Mouse (Mus musculus) spleen, postnatal 4 days (tissue): ENCODE results near the gene Sept8.

Source experiments
- DNase-seq, 2 experiments: peaks; one replicate each; pipeline ENCODE4 v3.0.0; 2022; ENCODE audit warnings: low spot score in 2 of 2

The Sept8 gene

DNA sequence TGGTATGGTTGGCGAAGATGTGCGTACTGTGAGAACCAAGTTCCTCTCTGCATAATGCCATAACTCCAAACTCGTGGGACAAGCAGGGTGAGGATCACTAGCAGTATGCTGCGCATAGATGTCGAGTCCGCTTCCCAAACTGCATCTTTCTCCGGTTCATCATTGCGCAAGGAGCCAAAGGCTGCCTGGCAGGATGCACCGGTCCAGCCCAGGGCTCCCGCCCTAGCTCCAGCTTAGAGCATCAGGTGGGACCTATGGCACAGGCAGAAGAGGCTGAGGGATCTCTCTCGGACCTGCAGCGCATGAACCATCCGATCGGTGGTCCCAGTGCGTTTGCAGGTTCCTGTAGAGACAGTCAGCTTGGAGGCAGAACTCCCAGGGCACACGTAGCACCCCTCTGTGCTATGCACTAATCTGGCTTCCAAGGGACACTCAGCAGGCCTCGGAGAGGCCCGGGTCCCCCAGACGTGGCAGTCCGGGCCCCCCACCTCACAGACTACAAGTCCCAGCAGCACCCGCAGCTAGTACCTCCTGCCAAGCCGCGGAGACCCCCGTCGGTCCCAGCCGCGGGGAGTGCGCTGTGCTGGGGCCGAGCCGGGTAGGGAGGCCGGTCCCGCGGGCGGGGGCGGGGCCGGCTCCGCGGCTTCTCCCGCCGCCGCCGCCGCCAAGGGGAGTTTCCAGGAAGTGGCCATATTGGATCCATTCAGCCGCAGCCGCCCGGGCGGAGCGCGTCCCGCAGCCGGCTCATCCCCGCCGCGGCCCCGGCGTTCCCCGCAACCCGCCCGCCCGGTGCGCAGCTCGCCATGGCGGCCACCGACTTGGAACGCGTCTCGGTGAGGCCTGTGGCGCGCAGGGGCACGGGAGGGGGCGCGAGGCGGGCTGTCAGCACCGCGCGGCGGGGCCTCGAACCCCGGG lies at the start of gene Sept8:
Sept8 (plus strand) TSS at position 51 of the 915 bp plus-strand sequence.
- DNase-seq: peak; percentile 65 to 84

DNA sequence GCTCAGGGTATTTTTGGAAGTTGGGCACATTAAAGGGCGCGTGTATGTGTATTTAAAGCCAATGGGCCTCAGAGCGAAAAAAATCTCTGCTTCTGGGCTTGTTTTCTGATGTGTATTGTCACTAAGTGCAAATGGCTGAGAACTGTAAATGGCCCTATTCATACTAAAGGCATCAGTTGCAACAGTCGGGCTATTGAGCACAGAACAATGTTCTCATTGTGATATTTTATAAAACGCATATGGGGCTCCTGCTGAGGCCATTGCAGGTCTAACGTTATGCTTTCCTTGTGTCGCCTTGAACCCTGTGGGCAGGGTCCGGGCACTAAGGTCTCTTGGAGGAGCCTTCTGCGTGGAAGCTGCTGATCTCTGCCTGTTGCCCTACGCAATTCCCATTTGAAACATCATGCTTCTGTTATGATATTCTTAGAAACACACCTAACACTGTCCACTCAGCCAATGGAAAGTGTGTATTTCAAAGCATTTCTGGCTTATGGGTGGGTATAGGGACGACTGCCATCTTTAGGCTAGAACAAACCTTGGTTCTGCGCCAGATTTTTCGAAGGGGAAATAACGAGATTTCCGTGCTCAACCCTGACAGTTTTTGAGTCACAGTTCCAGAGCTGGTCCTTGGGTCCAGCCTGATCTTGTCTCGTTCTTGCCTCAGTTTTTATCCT lies 49.6 kb upstream of the Sept8 start:
- DNase-seq: no peak

- DNase-seq: peak; percentile 87 to 96
These were observed 48.9 kb upstream of the Sept8 start, which contains the start of gene Gm9837 for GRCm38 (mm10) chr11:53469968-53470695. Gene Gm9837 (minus strand): TSS chr11:53470479.

DNA sequence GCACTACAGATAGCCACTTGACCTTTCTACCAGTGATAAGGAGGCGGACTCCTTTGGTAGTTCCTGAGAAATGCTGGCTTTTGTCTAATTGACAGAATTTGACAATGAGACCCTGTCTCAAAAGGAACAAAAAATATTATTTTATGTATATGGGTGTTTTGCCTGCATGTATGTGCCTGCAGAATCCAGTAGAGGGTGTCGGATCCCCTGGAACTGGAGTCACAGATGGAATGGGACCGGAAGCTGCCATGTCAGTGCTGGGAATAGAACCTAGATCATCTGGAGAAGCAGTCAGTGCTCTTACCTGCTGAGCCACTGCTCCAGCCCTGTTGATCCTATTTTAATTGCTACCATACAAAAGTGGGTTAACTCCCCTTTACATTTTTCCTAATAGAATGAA lies 46.3 kb upstream of the Sept8 start:
- no peak for DNase-seq

DNA sequence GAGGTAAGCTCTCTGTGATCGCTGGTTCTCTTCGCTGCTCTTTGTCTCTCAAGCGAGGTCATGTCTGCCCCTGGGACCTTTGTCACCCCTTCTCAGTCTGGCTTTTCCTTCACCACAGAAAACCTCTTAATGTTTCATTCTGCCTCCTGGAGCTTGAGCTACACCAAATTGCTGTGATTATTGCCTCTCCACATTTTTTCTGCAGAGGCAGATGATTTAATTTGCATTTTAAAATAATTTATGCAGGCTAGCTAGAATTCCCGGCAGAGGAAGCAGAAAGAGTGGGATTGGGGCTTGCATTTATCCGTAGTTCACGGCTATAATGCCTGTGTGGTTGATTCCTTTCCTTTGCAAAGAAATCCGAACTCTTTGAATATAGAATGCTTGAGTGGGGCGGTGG lies 43.4 kb upstream of the Sept8 start:
- no peak for DNase-seq

- DNase-seq: no peak
These were observed 41.2 kb upstream of the Sept8 start for GRCm38 (mm10) chr11:53477833-53478232.

GRCm38 (mm10) chr11:53478383-53479170 lies 40.5 kb upstream of the Sept8 start:
- DNase-seq: peak; percentile 45 to 81

DNA sequence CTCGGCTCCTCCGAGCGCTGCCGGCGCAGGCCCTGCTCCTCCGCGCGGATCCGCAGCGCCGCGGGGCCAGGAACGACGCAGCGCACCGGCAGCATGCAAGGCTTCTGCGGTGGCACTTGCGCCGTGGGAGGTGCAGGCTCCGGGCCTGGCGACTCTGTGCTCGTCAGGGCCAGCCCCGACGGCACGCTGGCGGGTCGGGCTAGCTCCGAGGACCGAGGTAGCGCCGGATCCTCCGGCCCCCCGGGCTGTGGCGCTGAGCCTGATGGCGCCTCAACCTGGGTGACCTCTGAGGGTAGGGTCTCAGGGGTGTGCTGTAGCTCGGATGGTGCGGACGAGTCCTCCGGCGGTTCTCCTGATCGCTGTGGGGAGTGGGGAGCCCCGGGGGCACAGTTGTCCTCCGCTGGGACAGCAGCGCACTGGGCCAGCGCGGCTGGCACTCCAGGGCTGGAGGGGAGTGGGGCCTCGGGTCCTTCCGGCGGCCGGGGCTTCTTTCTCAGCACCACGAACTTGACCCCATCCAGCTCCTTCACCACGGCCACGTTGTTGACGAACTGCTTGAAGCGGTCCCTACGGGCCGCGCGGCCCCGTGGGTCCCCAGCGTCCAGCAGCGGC lies 39.8 kb upstream of the Sept8 start:
- peak; percentile 45 to 83 for DNase-seq

DNA sequence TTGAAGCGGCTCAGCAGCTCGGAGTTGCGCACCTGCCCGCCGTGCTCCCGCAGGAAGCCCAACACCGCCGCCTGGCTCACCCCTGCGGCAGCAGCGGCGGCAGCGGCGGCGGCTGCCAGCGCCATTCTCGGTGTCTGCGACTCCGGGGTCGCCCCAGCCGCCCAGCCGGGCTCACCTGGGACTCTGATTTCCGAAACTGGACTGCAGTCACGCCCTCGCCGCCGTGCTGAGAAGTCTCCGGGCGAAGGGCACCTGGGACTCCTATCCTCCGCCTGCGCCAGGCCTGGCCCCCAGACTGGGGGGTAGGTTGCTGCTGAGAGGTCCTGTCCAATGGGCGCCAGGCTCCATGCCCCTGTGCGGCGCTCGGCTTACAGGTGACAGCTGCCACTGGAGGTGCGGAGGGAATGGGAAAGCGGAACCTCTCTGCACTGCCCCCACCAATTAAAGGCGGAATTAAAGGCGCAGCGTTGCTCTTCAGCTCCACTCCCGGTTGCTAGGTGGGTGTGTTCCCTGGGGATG lies 39.2 kb upstream of the Sept8 start, which contains the start of the genes Gm9945 and Sowaha:
Gm9945 (plus strand) TSS at position 384 of the 519 bp plus-strand sequence.
Sowaha (minus strand) TSS at position 492 of the 519 bp plus-strand sequence.
- DNase-seq: peak in 1 of 2 experiments; percentile 70

DNA sequence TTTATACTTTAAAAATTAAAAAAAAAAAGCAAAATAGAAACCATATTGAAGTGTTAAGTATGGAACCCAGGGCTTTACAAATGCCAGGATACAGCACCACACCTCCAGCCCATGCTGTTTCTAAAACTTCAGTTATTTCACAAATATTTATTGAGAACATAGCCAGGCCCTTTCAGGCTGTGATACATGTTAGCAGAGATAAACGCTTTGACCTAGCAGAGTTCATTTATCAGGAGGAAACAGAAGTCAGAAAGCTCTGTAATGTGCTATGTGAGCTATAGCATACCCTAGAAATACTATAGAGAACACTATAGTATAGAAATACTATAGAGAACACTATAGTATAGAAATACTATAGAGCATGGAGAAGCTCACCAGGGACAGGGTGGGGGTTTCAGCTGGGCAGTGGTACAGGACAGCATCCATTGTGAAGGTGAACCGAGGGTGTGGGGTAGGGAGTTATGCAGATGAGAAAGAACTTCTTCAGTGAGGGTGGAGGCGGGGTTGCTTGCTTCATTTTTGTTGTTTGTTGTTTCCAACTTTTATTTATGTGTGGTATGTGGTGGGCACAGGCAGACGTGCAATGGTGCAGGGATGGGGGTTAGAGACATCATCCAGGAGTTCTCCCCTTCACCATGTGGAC lies 37.8 kb upstream of the Sept8 start:
- DNase-seq: peak in 1 of 2 experiments; percentile 68

DNA sequence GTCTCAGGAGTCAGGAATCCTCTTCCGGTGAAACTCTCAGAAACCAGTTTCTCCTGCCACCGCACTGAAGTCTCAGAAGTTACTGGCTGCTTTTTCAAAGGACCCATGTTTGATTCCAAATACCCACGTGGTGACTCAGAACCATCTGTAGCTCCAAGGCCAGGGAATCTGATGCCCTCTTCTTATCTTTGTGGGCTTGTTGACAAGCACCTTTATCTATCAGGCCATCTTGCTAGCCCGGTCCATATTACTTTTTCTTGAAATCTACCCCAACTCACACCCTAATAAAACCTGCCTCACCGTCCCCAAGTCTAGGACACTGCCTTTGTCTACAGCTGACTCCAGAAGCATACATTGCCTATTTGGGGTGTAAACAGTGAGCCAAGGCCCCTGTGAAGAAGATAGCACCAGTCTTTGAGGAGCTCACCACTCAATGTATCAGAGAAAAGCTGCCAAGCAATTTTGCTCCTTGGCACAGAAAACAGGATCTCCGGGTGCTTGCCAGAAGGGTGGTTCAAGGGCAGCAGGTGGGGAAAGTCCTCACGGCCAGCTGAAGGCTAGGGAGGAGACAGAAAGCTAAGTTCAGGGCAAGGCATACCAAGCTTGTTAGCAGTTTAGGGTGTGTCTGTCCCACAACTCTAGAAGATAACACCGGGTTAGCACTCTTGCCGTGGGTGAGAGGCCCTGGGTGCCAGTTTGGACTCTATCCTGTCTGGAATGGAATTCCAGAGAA lies 35.7 kb upstream of the Sept8 start:
- peak; percentile 63 to 75 for DNase-seq

DNA sequence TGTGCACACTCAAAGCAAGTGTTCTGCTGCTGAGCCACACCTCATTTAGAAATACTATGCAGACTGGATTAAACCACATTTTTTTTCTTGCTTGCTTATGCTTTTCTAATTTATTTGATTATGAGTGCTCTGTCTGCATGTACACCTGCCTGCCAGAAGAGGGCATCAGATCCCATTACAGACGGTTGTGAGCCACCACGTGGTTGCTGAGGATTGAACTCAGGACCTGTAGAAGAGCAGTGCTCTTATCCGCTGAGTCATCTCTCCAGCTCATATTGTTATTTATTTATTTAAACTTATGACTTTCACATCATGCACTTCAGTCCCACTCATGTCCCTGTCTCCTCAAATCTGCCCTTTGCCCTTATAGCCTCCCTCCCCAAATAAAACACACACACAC lies 33.3 kb upstream of the Sept8 start:
- no peak for DNase-seq

- DNase-seq: no peak
These were observed 32.7 kb upstream of the Sept8 start for GRCm38 (mm10) chr11:53486351-53486750.

- DNase-seq: peak in 1 of 2 experiments; percentile 71
These were observed 32.0 kb upstream of the Sept8 start for GRCm38 (mm10) chr11:53486822-53487594.

DNA sequence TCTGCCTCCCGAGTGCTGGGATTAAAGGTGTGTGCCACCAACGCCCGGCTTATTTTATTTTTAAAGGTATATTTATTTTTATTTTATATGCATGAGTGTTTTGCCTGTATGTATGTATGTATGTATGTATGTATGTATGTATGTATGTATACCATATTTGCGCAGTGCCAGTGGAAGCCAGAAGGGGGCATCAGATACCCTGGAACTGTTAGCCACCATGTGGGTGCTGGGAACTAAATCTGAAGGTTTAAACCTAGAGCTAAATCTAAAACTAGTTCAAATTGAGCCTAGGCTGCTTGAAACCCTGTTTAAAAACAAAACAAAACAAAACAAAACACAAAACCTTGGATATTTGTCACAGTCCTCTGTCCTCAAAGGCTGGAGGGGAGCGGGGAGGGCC lies 30.1 kb upstream of the Sept8 start:
- no peak for DNase-seq

- no peak for DNase-seq
These were observed 29.6 kb upstream of the Sept8 start for GRCm38 (mm10) chr11:53489421-53489820.

- DNase-seq: no peak
These were observed 27.1 kb upstream of the Sept8 start for GRCm38 (mm10) chr11:53491954-53492401.

GRCm38 (mm10) chr11:53493243-53493955 lies 25.7 kb upstream of the Sept8 start:
- DNase-seq: no peak
